Mouse (Mus musculus) embryonic facial prominence, embryonic 15.5 days (tissue): ENCODE measurements around the gene Gm49027. TPM values are rescaled to one million over a fixed set of nuclear protein-coding genes. Genes with fewer than 3 reads are reported as not detected.
A peak's percentile ranks its signal among the peaks of the same experiment; 100 is the strongest.

ENCODE experiments used
- ATAC-seq: fragments of 200-750 bp; cut with Nextera tagmentation; 2 replicates; pipeline ENCODE4 v1.8.0; 2017; ENCODE audit warnings: low read depth, moderate TSS enrichment; ENCODE audit not compliant: insufficient number of reproducible peaks, low FRiP score, low TSS enrichment
- H3K27ac ChIP-seq: fragments of 300-500 bp; sonication (generic); replicated peaks from 2 replicates; pipeline ENCODE4 v1.5.1; 2015; ENCODE audit warnings: mild to moderate bottlenecking, inconsistent platforms
- H3K27me3 ChIP-seq: fragments of 300-500 bp; sonication (generic); 2 replicates; pipeline ENCODE4 v1.6.1; 2015; ENCODE audit warnings: inconsistent platforms
- H3K36me3 ChIP-seq: fragments of 300-500 bp; sonication (generic); 2 replicates; pipeline ENCODE4 v1.6.1; 2015; ENCODE audit warnings: mild to moderate bottlenecking, inconsistent platforms
- H3K4me1 ChIP-seq: fragments of 300-500 bp; sonication (generic); 2 replicates; pipeline ENCODE4 v1.6.1; 2015; ENCODE audit warnings: inconsistent platforms
- H3K4me2 ChIP-seq: fragments of 300-500 bp; sonication (generic); replicated peaks from 2 replicates; pipeline ENCODE4 v1.6.1; 2015; ENCODE audit warnings: mild to moderate bottlenecking, inconsistent platforms
- H3K4me3 ChIP-seq: fragments of 300-500 bp; sonication (generic); replicated peaks from 2 replicates; pipeline ENCODE4 v1.5.1; 2015; ENCODE audit warnings: mild to moderate bottlenecking, inconsistent platforms
- H3K9ac ChIP-seq: fragments of 300-500 bp; sonication (generic); 2 replicates; pipeline ENCODE4 v1.6.1; 2015; ENCODE audit warnings: inconsistent platforms
- H3K9me3 ChIP-seq: fragments of 300-500 bp; sonication (generic); replicated peaks from 2 replicates; pipeline ENCODE4 v1.6.1; 2016; ENCODE audit warnings: inconsistent platforms
- WGBS: fragments of 180-500 bp; shearing (Covaris S2); methylation state at CpG from one replicate; pipeline ENCODE4 v1.1.7; 2015; 5-methylcytosine and 5-hydroxymethylcytosine counted together
- microRNA-seq: library from miRNA; unstranded; fragments of <30 nt; microRNA quantifications from one replicate; pipeline ENCODE4, GENCODE M21; 2016; ENCODE audit warnings: borderline number of aligned reads
- polyA plus RNA-seq: library from polyadenylated mRNA; unstranded; fragments of >200 nt; fragmentation: Nextera tagmentation; extraction: Ambion mirVana; gene quantifications from 2 replicates; pipeline ENCODE4 v1.2.1, GENCODE M21; 2015

The Gm49027 gene
- polyA plus RNA-seq, 1 experiment from 2014 or later: 0.68 TPM

- no peak overlapping the region for H3K4me2 ChIP-seq
- no peaks in the 10 kb centered on the region for H3K36me3 ChIP-seq
- no peak for ATAC-seq
- 78% methylated on average over 4 of the region's 4 CpGs for WGBS
- H3K9me3 ChIP-seq: no peaks in the 10 kb centered on the region
- H3K27ac ChIP-seq: no peak overlapping the region
- H3K27me3 ChIP-seq: peaks cover 4% of the 10 kb centered on the region; the same call in 1 of the 2 replicates
- 0 out of 2 replicates have a peak, but pooled peaks cover 10% of the 10 kb centered on the region for H3K4me1 ChIP-seq
- H3K4me3 ChIP-seq: no peak overlapping the region
- no peak overlapping the region for H3K9ac ChIP-seq
These were observed 23.3 kb downstream of the Gm49027 start for GRCm38 (mm10) chr5:123501973-123502372.

DNA sequence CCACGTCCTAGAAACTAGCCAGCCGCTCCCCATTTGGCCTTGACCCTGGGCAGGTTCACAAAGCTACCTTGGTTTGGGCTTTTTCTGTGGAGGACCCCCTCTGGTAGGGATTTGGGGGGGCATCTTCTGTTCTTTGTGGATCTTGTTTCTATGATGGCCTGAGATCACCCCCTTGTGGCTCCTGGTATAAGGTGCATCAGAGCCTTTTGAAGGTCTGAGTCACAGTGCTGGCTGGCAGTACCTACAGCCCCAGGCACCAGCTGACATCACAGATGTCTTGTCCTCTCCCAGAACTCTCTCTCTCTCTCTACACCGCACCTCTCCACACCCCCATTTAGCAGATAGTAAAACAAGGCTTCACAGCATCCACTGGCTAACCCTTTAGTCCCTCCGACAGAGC lies 25.6 kb downstream of the Gm49027 start:
- WGBS: 48% methylated on average over 4 of the region's 4 CpGs
- H3K27me3 ChIP-seq: 0 out of 2 replicates have a peak, but pooled peaks cover 4% of the 10 kb centered on the region
- no peak overlapping the region for H3K27ac ChIP-seq
- H3K4me3 ChIP-seq: no peak overlapping the region
- no peaks in the 10 kb centered on the region for H3K36me3 ChIP-seq
- ATAC-seq: no peak
- no peak overlapping the region for H3K4me2 ChIP-seq
- H3K9ac ChIP-seq: no peak overlapping the region
- 0 out of 2 replicates have a peak, but pooled peaks cover 10% of the 10 kb centered on the region for H3K4me1 ChIP-seq
- H3K9me3 ChIP-seq: no peaks in the 10 kb centered on the region

- Histone ChIP-seq H3K9me3 (no peaks in the 10 kb centered on the region), H3K27me3 (no peaks in the 10 kb centered on the region), H3K36me3 (no peaks in the 10 kb centered on the region), H3K27ac (no peak overlapping the region), H3K4me3 (no peak overlapping the region), H3K9ac (no peak overlapping the region), H3K4me2 (no peak overlapping the region), H3K4me1 (no peaks in the 10 kb centered on the region)
- no peak for ATAC-seq
- WGBS: 41% methylated on average over 9 of the region's 9 CpGs
These were observed 35.4 kb downstream of the Gm49027 start for GRCm38 (mm10) chr5:123489935-123490334.

DNA sequence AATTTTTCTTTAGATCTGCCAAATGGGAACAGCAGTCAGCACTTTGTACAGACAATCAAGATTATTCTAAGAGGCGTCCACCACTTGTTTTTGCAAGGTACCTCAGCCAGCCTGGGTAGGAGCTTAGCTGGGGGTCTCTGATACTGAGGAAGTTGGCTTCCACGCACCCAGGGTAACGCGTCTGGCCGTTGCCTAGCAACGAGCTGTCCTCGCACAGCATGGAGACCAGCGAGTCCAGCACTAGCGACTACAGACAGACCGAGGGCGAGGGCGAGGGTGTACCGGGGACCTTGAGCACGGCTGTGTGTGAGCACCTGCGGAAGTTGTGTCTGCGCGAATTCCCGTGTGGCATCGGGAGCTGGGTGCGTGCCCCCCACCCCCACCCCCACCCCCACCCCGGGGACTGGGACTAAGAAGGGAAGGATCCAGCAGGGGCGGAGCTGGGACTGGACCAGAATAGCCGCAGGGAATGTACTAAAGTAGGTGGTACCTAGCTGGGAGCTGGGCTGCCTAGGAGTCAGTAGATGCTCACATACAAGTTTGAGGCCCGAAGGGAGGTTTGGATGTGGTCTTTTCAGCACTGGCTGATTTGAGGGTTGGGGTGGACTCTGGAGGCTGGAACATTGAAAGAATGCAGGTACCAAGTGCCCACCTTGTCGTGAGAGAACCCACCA lies 36.0 kb downstream of the Gm49027 start, which contains the start of the genes Lrrc43 and Il31:
Gene Lrrc43 (plus strand): TSS at position 194 of the 674 bp plus-strand sequence.
Gene Il31 (minus strand): TSS at position 378 of the 674 bp plus-strand sequence.
- no peaks in the 10 kb centered on the region for H3K4me1 ChIP-seq
- 0 out of 2 replicates have a peak, but pooled peaks have one; percentile 39 for ATAC-seq
- no peak within 1 kb of the TSS for H3K27ac ChIP-seq
- no peak within 1 kb of the TSS for H3K9ac ChIP-seq
- WGBS: 6% methylated on average over 25 of the region's 25 CpGs
- no peak within 1 kb of the TSS for H3K4me3 ChIP-seq
- no peaks in the 10 kb centered on the region for H3K27me3 ChIP-seq
- no peaks in the 10 kb centered on the region for H3K9me3 ChIP-seq
- H3K4me2 ChIP-seq: peak within 1 kb of the TSS; percentile 28
- no peaks in the 10 kb centered on the region for H3K36me3 ChIP-seq

GRCm38 (mm10) chr5:123487659-123488395 lies 37.5 kb downstream of the Gm49027 start:
- no peak overlapping the region for H3K27ac ChIP-seq
- H3K4me2 ChIP-seq: no peak overlapping the region
- no peaks in the 10 kb centered on the region for H3K27me3 ChIP-seq
- no peak for ATAC-seq
- H3K9me3 ChIP-seq: no peaks in the 10 kb centered on the region
- no peak overlapping the region for H3K4me3 ChIP-seq
- no peaks in the 10 kb centered on the region for H3K36me3 ChIP-seq
- WGBS: 81% methylated on average over 11 of the region's 11 CpGs
- H3K9ac ChIP-seq: no peak overlapping the region
- no peaks in the 10 kb centered on the region for H3K4me1 ChIP-seq

DNA sequence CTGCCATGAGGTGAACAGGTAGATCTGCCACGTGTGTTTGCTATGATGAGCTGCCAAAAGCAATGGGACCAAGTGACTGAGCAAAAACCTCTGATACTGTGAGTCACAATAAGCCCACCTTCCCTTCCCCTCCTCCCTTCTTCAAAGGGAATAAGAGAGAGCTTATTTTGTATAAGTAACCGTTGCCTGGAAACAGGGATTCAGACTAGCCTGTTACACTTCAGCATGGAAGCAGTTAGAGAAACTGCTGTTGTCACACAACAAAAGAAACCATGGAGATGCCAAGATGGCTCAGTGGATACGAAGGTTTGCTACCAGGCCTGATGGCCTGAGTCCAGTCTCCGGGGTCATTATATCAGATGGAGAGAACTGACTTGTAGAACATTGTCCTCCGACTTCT lies 51.5 kb downstream of the Gm49027 start:
- Histone ChIP-seq H3K27ac (no peak overlapping the region), H3K9me3 (no peaks in the 10 kb centered on the region), H3K4me3 (no peak overlapping the region), H3K27me3 (no peaks in the 10 kb centered on the region), H3K9ac (no peak overlapping the region), H3K4me2 (no peak overlapping the region), H3K36me3 (no peaks in the 10 kb centered on the region), H3K4me1 (no peaks in the 10 kb centered on the region)
- WGBS: 80% methylated on average over 5 of the region's 5 CpGs
- no peak for ATAC-seq

DNA sequence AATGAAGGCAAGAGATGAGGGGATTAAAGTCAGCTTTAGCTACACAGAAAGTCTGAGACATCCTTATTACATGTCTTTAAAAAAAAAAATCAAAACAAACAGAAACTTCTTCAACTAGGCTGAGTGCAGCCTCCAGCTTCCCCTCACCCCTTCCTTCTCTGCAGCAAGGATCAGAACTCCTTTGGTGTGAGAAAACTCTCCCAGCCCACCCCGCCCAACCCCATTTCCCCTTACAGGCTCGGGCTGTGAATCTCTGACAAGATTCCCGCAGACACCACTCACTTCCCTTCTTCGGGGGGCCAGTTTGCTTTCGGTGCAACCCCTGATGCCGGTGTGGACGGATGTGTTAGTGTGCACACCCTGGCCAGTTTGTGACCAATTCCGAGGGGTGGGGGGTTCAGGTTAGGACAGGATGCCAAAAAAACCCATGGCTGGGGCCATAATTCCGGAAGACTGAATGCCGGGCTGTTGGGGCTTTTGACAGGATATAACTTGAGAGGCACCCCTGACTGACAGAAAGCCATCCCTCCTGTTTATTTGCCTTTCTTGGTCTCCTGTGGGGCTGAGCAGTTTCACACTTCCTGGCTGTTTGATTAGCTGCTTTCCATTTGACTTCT lies 54.4 kb downstream of the Gm49027 start:
- H3K27ac ChIP-seq: no peak overlapping the region
- no peaks in the 10 kb centered on the region for H3K27me3 ChIP-seq
- no peaks in the 10 kb centered on the region for H3K9me3 ChIP-seq
- H3K4me1 ChIP-seq: no peaks in the 10 kb centered on the region
- ATAC-seq: no peak
- H3K36me3 ChIP-seq: no peaks in the 10 kb centered on the region
- no peak overlapping the region for H3K9ac ChIP-seq
- 41% methylated on average over 10 of the region's 10 CpGs for WGBS
- H3K4me3 ChIP-seq: no peak overlapping the region; the same call in 1 of the 2 replicates
- peak overlapping the region; percentile 21; the same call in 1 of the 2 replicates for H3K4me2 ChIP-seq

DNA sequence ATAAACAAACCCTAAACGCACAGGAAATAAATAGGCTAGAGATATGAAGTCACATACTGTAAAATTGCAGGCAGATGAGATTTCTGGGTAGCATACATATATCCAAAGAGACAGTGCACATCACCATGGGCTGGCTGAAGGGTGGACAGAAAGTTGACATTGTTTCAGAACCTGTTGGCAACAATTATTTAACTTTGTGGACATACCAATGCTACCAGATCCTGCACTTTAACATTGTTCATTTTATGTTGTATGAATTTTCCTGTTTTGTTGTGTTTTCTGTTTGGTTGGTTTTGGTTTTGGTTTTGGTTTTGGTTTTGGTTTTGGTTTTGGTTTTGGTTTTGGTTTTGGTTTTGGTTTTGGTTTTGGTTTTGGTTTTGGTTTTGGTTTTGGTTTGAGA lies 60.6 kb downstream of the Gm49027 start:
- ATAC-seq: no peak
- no peak overlapping the region for H3K9ac ChIP-seq
- WGBS: 92% methylated on average over 1 of the region's 1 CpGs
- no peak overlapping the region for H3K27ac ChIP-seq
- no peaks in the 10 kb centered on the region for H3K27me3 ChIP-seq
- no peak overlapping the region for H3K4me2 ChIP-seq
- no peaks in the 10 kb centered on the region for H3K4me1 ChIP-seq
- H3K9me3 ChIP-seq: no peaks in the 10 kb centered on the region
- no peaks in the 10 kb centered on the region for H3K36me3 ChIP-seq
- H3K4me3 ChIP-seq: no peak overlapping the region

Small RNAs within 50 kb of the gene (microRNA-seq; reads per million reads assigned to microRNA genes)
- gene Mir7647: 1.0 reads per million

Other genes starting within 250 kb of the Gm49027 start
- gene Bcl7a, start 181.7 kb downstream of the Gm49027 start, polyA plus RNA-seq: 28.9 and 31.0 TPM in 2 replicates
- 17.9 and 20.7 TPM in 2 replicates for gene Mlxip, start 130.7 kb downstream of the Gm49027 start, polyA plus RNA-seq
- gene Lrrc43, start 36.2 kb downstream of the Gm49027 start, polyA plus RNA-seq: 1.1 and 1.5 TPM in 2 replicates
- not detected in 2 replicates for gene Il31, start 36.0 kb downstream of the Gm49027 start, polyA plus RNA-seq
- gene B3gnt4, start 15.0 kb downstream of the Gm49027 start, polyA plus RNA-seq: 0.49 and 1.1 TPM in 2 replicates
- 108 and 114 TPM in 2 replicates for gene Diablo, start 1.3 kb downstream of the Gm49027 start, polyA plus RNA-seq
- gene Vps33a, start 47.5 kb upstream of the Gm49027 start, polyA plus RNA-seq: 27.3 and 27.8 TPM in 2 replicates
- gene Clip1, start 159.1 kb upstream of the Gm49027 start, polyA plus RNA-seq: 43.0 and 44.7 TPM in 2 replicates
- 66.6 and 73.6 TPM in 2 replicates for gene Zcchc8, start 195.6 kb upstream of the Gm49027 start, polyA plus RNA-seq
- gene Rsrc2, start 223.9 kb upstream of the Gm49027 start, polyA plus RNA-seq: 111 and 113 TPM in 2 replicates
- gene Kntc1, start 224.2 kb upstream of the Gm49027 start, polyA plus RNA-seq: 19.8 and 19.9 TPM in 2 replicates